15 mouse cellular contexts compared by ENCODE assay signal in genomic region chrX:163858494-163858893, GRCm38 (mm10).
"Had no signal": no experiment of that assay in that cellular context is flagged by ENCODE, and none has a peak within 500 bp of the region (broad histone marks: within the 10 kb centered on the region; RNA-seq: fewer than 3 reads in every experiment).

No protein-coding gene starts in this region.

- H3K4me2 ChIP-seq: lung, embryonic 14.5 days; midbrain, embryonic 12.5 days; neural tube, embryonic 12.5 days; stomach, embryonic 15.5 days had no signal

- H3K4me3 ChIP-seq: midbrain, embryonic 10.5 days; midbrain, embryonic 12.5 days; neural tube, embryonic 12.5 days; stomach, embryonic 15.5 days had no signal

- DNase-seq: lung, adult 18-20 months; lung, embryonic 14.5 days; lung, postnatal 10 days; lung, postnatal 4 days; midbrain, embryonic 14.5 days; right cerebral cortex, postnatal 14 days; thymus, adult 2 months; thymus, postnatal 25 days; thymus, postnatal 4 days had no signal

- ATAC-seq: midbrain, embryonic 16.5 days had no signal

- H3K27me3 ChIP-seq: neural tube, embryonic 12.5 days; stomach, embryonic 15.5 days had no signal

- H3K9ac ChIP-seq: lung, embryonic 14.5 days; midbrain, embryonic 12.5 days; neural tube, embryonic 12.5 days; stomach, embryonic 15.5 days had no signal

- H3K9me3 ChIP-seq: midbrain, embryonic 10.5 days; midbrain, embryonic 12.5 days; neural tube, embryonic 12.5 days; stomach, embryonic 15.5 days had no signal

- H3K27ac ChIP-seq: midbrain, embryonic 10.5 days; midbrain, embryonic 12.5 days; neural tube, embryonic 12.5 days; stomach, embryonic 15.5 days; stomach, postnatal 0 days had no signal

- H3K36me3 ChIP-seq: midbrain, embryonic 10.5 days; midbrain, embryonic 12.5 days; neural tube, embryonic 12.5 days; stomach, embryonic 15.5 days had no signal

- H3K4me1 ChIP-seq: midbrain, embryonic 10.5 days; midbrain, embryonic 12.5 days; neural tube, embryonic 12.5 days; stomach, embryonic 15.5 days had no signal
